Mouse (Mus musculus) hindbrain, embryonic 12.5 days (tissue): ENCODE results near the gene Gpr107. TPM values are rescaled to one million over a fixed set of nuclear protein-coding genes. Genes with fewer than 3 reads are reported as not detected.

ENCODE experiments used
- ATAC-seq: fragments of 200-750 bp; cut with Nextera tagmentation; 2 replicates; pipeline ENCODE4 v1.8.0; 2017; ENCODE audit warnings: moderate TSS enrichment; ENCODE audit not compliant: low FRiP score
- H3K27ac ChIP-seq: fragments of 300-500 bp; sonication (generic); 2 replicates; pipeline ENCODE4 v1.5.1; 2016; ENCODE audit warnings: mild to moderate bottlenecking
- H3K27me3 ChIP-seq: fragments of 300-500 bp; sonication (generic); 2 replicates; pipeline ENCODE4 v1.6.1; 2016; ENCODE audit warnings: mild to moderate bottlenecking
- H3K36me3 ChIP-seq: fragments of 300-500 bp; sonication (generic); 2 replicates; pipeline ENCODE4 v1.6.1; 2016; ENCODE audit warnings: mild to moderate bottlenecking
- H3K4me1 ChIP-seq: fragments of 300-500 bp; sonication (generic); 2 replicates; pipeline ENCODE4 v1.6.1; 2016
- H3K4me2 ChIP-seq: fragments of 300-500 bp; sonication (generic); replicated peaks from 2 replicates; pipeline ENCODE4 v1.6.1; 2016; ENCODE audit warnings: mild to moderate bottlenecking
- H3K4me3 ChIP-seq: fragments of 300-500 bp; sonication (generic); 2 replicates; pipeline ENCODE4 v1.5.1; 2016; ENCODE audit warnings: mild to moderate bottlenecking
- H3K9ac ChIP-seq: fragments of 300-500 bp; sonication (generic); 2 replicates; pipeline ENCODE4 v1.6.1; 2016; ENCODE audit warnings: mild to moderate bottlenecking, moderate library complexity
- H3K9me3 ChIP-seq: fragments of 300-500 bp; sonication (generic); replicated peaks from 2 replicates; pipeline ENCODE4 v1.6.1; 2016; ENCODE audit warnings: mild to moderate bottlenecking
- WGBS: fragments of 180-500 bp; shearing (Covaris S2); methylation state at CpG from one replicate; pipeline ENCODE4 v1.1.7; 2016; 5-methylcytosine and 5-hydroxymethylcytosine counted together
- polyA plus RNA-seq: library from polyadenylated mRNA; unstranded; fragments of >200 nt; fragmentation: Nextera tagmentation; extraction: Ambion mirVana; gene quantifications from 2 replicates; pipeline ENCODE4 v1.2.1, GENCODE M21; 2016

The Gpr107 gene
- polyA plus RNA-seq, 1 experiment from 2014 or later, result 43.1 TPM

GRCm38 (mm10) chr2:31210144-31210847, 58.2 kb downstream of the Gpr107 start:
- H3K27me3 ChIP-seq, result no peaks in the 10 kb centered on the region
- WGBS, result 73% methylated on average over 11 of the region's 11 CpGs
- H3K9me3 ChIP-seq, result no peaks in the 10 kb centered on the region
- no peak overlapping the region for H3K4me2 ChIP-seq
- H3K27ac ChIP-seq, result no peak overlapping the region
- H3K9ac ChIP-seq, result no peak overlapping the region
- ATAC-seq, result no peak
- H3K4me1 ChIP-seq, result peaks cover 34% of the 10 kb centered on the region
- no peak overlapping the region for H3K4me3 ChIP-seq
- peaks cover 61% of the 10 kb centered on the region for H3K36me3 ChIP-seq

GRCm38 (mm10) chr2:31211204-31211603, 59.1 kb downstream of the Gpr107 start:
- H3K27me3 ChIP-seq, result no peaks in the 10 kb centered on the region
- no peak overlapping the region for H3K4me2 ChIP-seq
- no peaks in the 10 kb centered on the region for H3K9me3 ChIP-seq
- no peak overlapping the region for H3K27ac ChIP-seq
- no peak for ATAC-seq
- no peak overlapping the region for H3K4me3 ChIP-seq
- H3K9ac ChIP-seq, result no peak overlapping the region
- peaks cover 25% of the 10 kb centered on the region for H3K4me1 ChIP-seq
- 41% methylated on average over 3 of the region's 3 CpGs for WGBS
- H3K36me3 ChIP-seq, result peaks cover 67% of the 10 kb centered on the region

- Histone ChIP-seq H3K27me3 (no peaks in the 10 kb centered on the region), H3K36me3 (peaks cover 55% of the 10 kb centered on the region)
- ATAC-seq, result no peak
These were observed 62.2 kb downstream of the Gpr107 start for GRCm38 (mm10) chr2:31214211-31214796.

DNA sequence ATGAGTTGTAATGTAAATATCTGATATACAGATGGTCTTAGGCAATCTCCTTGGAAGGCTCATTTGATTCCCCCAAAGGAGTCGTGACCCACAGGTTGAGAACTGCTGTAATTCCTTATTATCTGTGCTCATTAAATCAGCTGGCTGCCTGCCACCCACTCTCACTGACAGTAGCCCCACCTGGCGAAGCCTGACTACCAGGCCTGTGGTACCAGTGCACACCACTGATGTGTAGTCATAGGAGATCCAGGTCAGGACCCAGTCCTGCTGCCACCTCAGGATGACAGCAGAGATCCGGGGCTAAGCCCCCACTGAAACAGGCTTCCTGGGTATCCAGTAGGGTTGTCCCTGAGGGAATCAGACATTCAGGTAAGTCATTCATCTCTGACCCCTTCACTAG, 66.5 kb downstream of the Gpr107 start:
- H3K4me1 ChIP-seq, result peaks cover 3% of the 10 kb centered on the region; the same call in 1 of the 2 replicates
- no peaks in the 10 kb centered on the region for H3K27me3 ChIP-seq
- 85% methylated on average over 3 of the region's 3 CpGs for WGBS
- no peak for ATAC-seq
- no peak overlapping the region for H3K4me3 ChIP-seq
- H3K9ac ChIP-seq, result no peak overlapping the region
- no peaks in the 10 kb centered on the region for H3K9me3 ChIP-seq
- H3K4me2 ChIP-seq, result no peak overlapping the region
- peaks cover 29% of the 10 kb centered on the region for H3K36me3 ChIP-seq
- H3K27ac ChIP-seq, result no peak overlapping the region

More at GRCm38 (mm10) chr2:31214211-31214796, 62.2 kb downstream of the Gpr107 start:
- Histone ChIP-seq H3K4me2 (no peak overlapping the region), H3K27ac (0 out of 2 replicates have a peak overlapping the region, but pooled peaks have one; percentile 7), H3K4me3 (no peak overlapping the region), H3K4me1 (peaks cover 7% of the 10 kb centered on the region; the same call in 1 of the 2 replicates), H3K9ac (no peak overlapping the region), H3K9me3 (no peaks in the 10 kb centered on the region)
- WGBS, result 82% methylated on average over 16 of the region's 16 CpGs

- no peak overlapping the region for H3K4me2 ChIP-seq
- peaks cover 1% of the 10 kb centered on the region; the same call in 1 of the 2 replicates for H3K4me1 ChIP-seq
- H3K27me3 ChIP-seq, result no peaks in the 10 kb centered on the region
- H3K4me3 ChIP-seq, result no peak overlapping the region
- H3K9me3 ChIP-seq, result no peaks in the 10 kb centered on the region
- H3K9ac ChIP-seq, result no peak overlapping the region
- peaks cover 20% of the 10 kb centered on the region for H3K36me3 ChIP-seq
- 83% methylated on average over 6 of the region's 6 CpGs for WGBS
- no peak for ATAC-seq
- H3K27ac ChIP-seq, result no peak overlapping the region
These were observed 67.4 kb downstream of the Gpr107 start for GRCm38 (mm10) chr2:31219470-31219869.

GRCm38 (mm10) chr2:31220844-31221243, 68.7 kb downstream of the Gpr107 start:
- ATAC-seq, result no peak
- no peaks in the 10 kb centered on the region for H3K4me1 ChIP-seq
- H3K9ac ChIP-seq, result no peak overlapping the region
- no peak overlapping the region for H3K4me3 ChIP-seq
- peaks cover 7% of the 10 kb centered on the region; the same call in 1 of the 2 replicates for H3K36me3 ChIP-seq
- WGBS, result 63% methylated on average over 7 of the region's 7 CpGs
- H3K9me3 ChIP-seq, result no peaks in the 10 kb centered on the region
- H3K27ac ChIP-seq, result no peak overlapping the region
- H3K27me3 ChIP-seq, result no peaks in the 10 kb centered on the region
- no peak overlapping the region for H3K4me2 ChIP-seq

- no peaks in the 10 kb centered on the region for H3K27me3 ChIP-seq
- WGBS, result 87% methylated on average over 5 of the region's 5 CpGs
- H3K4me3 ChIP-seq, result no peak overlapping the region
- ATAC-seq, result no peak
- peaks cover 7% of the 10 kb centered on the region for H3K9me3 ChIP-seq
- 0 out of 2 replicates have a peak, but pooled peaks cover 4% of the 10 kb centered on the region for H3K36me3 ChIP-seq
- no peak overlapping the region for H3K27ac ChIP-seq
- no peak overlapping the region for H3K4me2 ChIP-seq
- no peak overlapping the region for H3K9ac ChIP-seq
- H3K4me1 ChIP-seq, result no peaks in the 10 kb centered on the region
These were observed 69.5 kb downstream of the Gpr107 start for GRCm38 (mm10) chr2:31221582-31221981.

GRCm38 (mm10) chr2:31228768-31229311, 76.7 kb downstream of the Gpr107 start:
- no peak overlapping the region for H3K4me3 ChIP-seq
- H3K27me3 ChIP-seq, result no peaks in the 10 kb centered on the region
- no peak overlapping the region for H3K4me2 ChIP-seq
- ATAC-seq, result no peak
- no peaks in the 10 kb centered on the region for H3K4me1 ChIP-seq
- H3K36me3 ChIP-seq, result no peaks in the 10 kb centered on the region
- H3K9me3 ChIP-seq, result peaks cover 8% of the 10 kb centered on the region
- no peak overlapping the region for H3K27ac ChIP-seq
- H3K9ac ChIP-seq, result no peak overlapping the region
- WGBS, result 52% methylated on average over 1 of the region's 1 CpGs

DNA sequence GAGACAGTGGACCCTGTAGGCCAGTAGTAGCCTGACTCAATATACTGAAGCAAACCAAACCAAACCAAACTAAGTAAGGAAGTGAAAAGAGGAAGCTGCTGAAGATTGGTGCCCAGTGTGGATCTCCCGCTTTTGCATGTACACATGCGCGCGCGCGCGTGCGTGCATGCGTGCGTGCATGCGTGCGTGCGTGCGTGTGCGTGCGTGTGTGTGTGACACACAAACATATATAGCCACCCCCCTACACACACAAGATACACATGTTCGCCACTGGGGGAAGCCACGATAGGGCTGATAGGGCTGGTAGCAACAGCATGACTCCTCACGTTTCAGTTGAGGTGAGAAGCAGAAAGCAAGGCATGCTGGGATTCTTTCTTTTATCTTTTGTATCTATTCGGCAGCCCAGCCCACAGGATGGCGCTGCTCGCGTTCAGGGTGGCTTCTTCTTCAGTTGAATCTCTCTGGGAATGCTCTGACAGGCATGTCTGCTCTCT, 87.1 kb downstream of the Gpr107 start:
- peak overlapping the region; percentile 17 for H3K4me3 ChIP-seq
- H3K4me2 ChIP-seq, result peak overlapping the region; percentile 37
- H3K4me1 ChIP-seq, result peaks cover 12% of the 10 kb centered on the region
- no peaks in the 10 kb centered on the region for H3K9me3 ChIP-seq
- no peak overlapping the region for H3K9ac ChIP-seq
- WGBS, result 41% methylated on average over 23 of the region's 23 CpGs
- ATAC-seq, result no peak; the same call in 1 of the 2 replicates
- no peak overlapping the region for H3K27ac ChIP-seq
- peaks cover 19% of the 10 kb centered on the region for H3K27me3 ChIP-seq
- H3K36me3 ChIP-seq, result no peaks in the 10 kb centered on the region

- no peaks in the 10 kb centered on the region for H3K9me3 ChIP-seq
- ATAC-seq, result no peak
- no peak overlapping the region for H3K4me3 ChIP-seq
- no peak overlapping the region for H3K27ac ChIP-seq
- peak overlapping the region; percentile 37; the same call in 1 of the 2 replicates for H3K4me2 ChIP-seq
- peaks cover 18% of the 10 kb centered on the region for H3K4me1 ChIP-seq
- no peak overlapping the region for H3K9ac ChIP-seq
- WGBS, result 79% methylated on average over 6 of the region's 6 CpGs
- peaks cover 25% of the 10 kb centered on the region for H3K27me3 ChIP-seq
- H3K36me3 ChIP-seq, result no peaks in the 10 kb centered on the region
These were observed 87.7 kb downstream of the Gpr107 start for GRCm38 (mm10) chr2:31239833-31240232.

DNA sequence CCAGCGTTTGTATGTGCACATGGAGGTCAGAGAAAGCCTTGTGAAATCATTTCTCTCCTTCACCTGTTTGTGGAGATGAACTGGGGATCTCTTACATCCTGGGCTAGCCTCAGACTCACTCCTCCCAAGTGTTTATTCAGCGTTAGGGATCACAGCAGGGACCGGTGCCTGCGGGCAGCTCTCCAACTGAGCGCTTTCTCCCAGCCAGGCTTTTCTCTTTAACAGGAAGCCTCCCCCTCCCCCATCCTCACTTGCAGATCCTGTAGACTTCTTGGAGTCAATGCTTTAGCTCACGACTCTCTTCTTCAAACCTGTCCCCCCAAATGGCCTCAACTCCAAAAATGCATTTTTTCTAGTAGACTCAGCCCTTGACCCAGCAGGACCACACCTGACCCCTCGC, 89.5 kb downstream of the Gpr107 start:
- no peak overlapping the region for H3K4me3 ChIP-seq
- WGBS, result 12% methylated on average over 7 of the region's 7 CpGs
- H3K4me2 ChIP-seq, result no peak overlapping the region
- H3K9me3 ChIP-seq, result no peaks in the 10 kb centered on the region
- ATAC-seq, result no peak
- peaks cover 25% of the 10 kb centered on the region for H3K27me3 ChIP-seq
- H3K36me3 ChIP-seq, result no peaks in the 10 kb centered on the region
- no peak overlapping the region for H3K9ac ChIP-seq
- H3K27ac ChIP-seq, result no peak overlapping the region
- peaks cover 26% of the 10 kb centered on the region for H3K4me1 ChIP-seq

DNA sequence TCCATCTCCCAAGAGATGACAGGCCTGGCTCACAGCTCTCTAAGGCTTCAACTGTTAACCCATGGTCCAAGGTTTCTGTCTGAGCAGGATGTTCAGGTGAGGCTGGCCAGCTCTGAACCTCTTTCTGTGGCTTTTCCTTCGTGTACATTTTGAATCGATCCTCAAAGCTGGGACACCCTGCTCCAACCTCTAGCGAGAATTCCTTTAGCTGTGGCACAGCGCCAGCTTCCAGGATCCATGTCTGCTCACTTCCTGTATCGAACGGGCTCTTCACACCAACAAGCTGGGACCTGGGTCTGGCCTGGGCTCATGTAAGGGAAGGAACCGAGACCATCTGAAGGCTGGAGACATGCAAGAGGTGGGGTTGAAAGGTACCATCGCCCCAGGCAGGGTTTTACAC, 92.1 kb downstream of the Gpr107 start:
- Histone ChIP-seq H3K9ac (no peak overlapping the region), H3K9me3 (no peaks in the 10 kb centered on the region), H3K27me3 (peaks cover 25% of the 10 kb centered on the region), H3K4me1 (peaks cover 49% of the 10 kb centered on the region), H3K4me3 (no peak overlapping the region), H3K36me3 (peaks cover 3% of the 10 kb centered on the region; the same call in 1 of the 2 replicates), H3K27ac (no peak overlapping the region), H3K4me2 (no peak overlapping the region)
- ATAC-seq, result no peak
- WGBS, result 80% methylated on average over 8 of the region's 8 CpGs
